Mouse (Mus musculus) T-helper 1 cell (primary cell): ENCODE data around the gene Gm5128.
"Not testable (repeated sequence)": the region's sequence is repeated elsewhere in the genome, so short reads cannot be mapped to it uniquely, and the experiment has no call there.

Experiments used
- in situ Hi-C: fragments of 300-600 bp; cut with MboI, MseI; formaldehyde crosslinking; loops from one replicate; pipeline ENCODE4 v1.15.1; 2025; ENCODE audit warnings: high pct_unique_total_duplicates

Gene Gm5128

DNA sequence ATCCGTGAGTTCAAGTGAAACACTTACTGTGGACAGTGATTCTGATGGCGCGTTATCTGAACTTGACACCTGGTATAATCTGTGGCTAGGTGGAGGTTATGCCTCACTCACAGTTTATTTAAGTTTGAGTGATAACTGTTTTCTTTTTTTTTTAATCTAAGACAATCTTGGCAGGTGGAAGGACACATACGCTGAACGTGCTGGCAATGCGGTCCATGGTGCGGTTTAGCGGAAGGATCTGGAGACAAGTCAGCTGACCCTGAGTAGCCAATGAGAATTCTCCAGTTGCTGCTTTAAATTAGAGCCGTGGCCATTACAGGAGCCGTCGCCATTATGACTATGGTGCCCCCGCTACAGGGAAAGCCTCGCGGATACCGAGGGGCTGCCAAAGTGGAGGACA lies at the start of gene Gm5128:
Gene Gm5128, plus strand, starts transcription at position 301 of the 400 bp plus-strand sequence.
- in situ Hi-C loops: not testable (repeated sequence)

GRCm38 (mm10) chrX:135360685-135361084 lies 12.4 kb upstream of the Gm5128 start:
- in situ Hi-C loops: loop anchor here (5.0 kb wide), 1 partner anchor 62 kb away; no protein-coding TSS in a partner anchor

GRCm38 (mm10) chrX:135361943-135362342 lies 11.1 kb upstream of the Gm5128 start:
- in situ Hi-C loops: loop anchor here (5.0 kb wide), 1 partner anchor 60 kb away; no protein-coding TSS in a partner anchor

GRCm38 (mm10) chrX:135403578-135403977 lies 30.5 kb downstream of the Gm5128 start:
- in situ Hi-C loops: loop anchor here (25.0 kb wide), 1 partner anchor 184 kb away; the partner anchor contains the start of gene Nxf7

DNA sequence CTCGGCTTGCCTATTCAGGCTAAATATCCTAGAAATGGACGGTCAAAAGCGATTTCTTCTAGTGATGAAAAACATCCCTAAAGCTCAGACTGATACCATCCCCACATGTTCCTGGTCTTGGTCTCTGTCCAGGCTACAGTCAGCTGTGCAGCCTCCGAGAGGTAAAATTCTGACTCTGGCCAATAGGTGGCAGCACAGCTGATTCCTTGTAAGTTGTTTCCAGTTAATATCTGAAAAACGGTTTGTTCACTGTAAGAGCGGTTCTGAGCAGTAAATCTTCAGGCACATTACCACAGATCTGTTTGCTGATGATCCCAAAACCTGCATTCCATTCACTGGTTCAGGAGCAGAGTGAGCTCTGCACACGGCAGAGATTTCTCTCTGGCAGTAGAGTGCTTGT lies 48.1 kb downstream of the Gm5128 start:
- in situ Hi-C loops: loop anchor here (5.0 to 25.0 kb wide), 2 partner anchors 59 to 166 kb away; partner anchors contain the start of gene Nxf7

GRCm38 (mm10) chrX:135421824-135422223 lies 48.7 kb downstream of the Gm5128 start:
- in situ Hi-C loops: loop anchor here (5.0 to 25.0 kb wide), 2 partner anchors 60 to 165 kb away; partner anchors contain the start of gene Nxf7

- in situ Hi-C loops: loop anchor here (5.0 to 25.0 kb wide), 2 partner anchors 60 to 165 kb away; partner anchors contain the start of gene Nxf7
These were observed 49.4 kb downstream of the Gm5128 start for GRCm38 (mm10) chrX:135422473-135422872.
